Mouse (Mus musculus) E14TG2a.4 (cell line): Measurements from ENCODE around the gene Pcbd2.

Experiments
- CTCF ChIP-seq: conservative IDR thresholded peaks from 2 replicates; pipeline ENCODE4 v1.5.1; 2014; ENCODE audit warnings: low read length
- NANOG ChIP-seq: IDR thresholded peaks from 2 replicates; pipeline ENCODE4 v1.6.1; 2014; ENCODE audit warnings: borderline replicate concordance, low read length, mixed read lengths
- POU5F1 ChIP-seq: IDR thresholded peaks from 2 replicates; pipeline ENCODE4 v1.6.1; 2014; ENCODE audit warnings: low read length, borderline replicate concordance

DNA sequence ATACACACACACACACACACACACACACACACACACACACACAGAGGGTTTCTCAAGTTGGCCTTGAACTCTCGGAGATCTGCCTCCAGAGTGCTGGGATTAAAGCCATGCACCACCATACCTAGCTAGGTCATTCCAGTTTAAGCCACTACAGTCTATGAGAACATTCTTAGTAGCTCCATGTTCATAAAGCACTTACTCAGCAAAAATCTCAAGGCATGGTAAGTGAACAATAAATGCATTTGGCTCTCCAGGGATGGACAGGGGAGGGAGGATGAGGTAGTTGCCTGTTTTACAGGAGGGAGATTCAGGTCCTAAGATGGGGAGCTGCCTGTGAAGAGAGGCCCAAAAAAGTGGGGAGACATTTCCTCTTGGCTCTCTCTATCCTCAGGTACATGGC is 76.8 kb downstream of the Pcbd2 start:
- no peak for TF ChIP-seq CTCF
- TF ChIP-seq POU5F1 = no peak
- no peak for TF ChIP-seq NANOG
